Mouse (Mus musculus) R1 (cell line): ENCODE measurements around the gene Trim11.

Experiments
- DNase-seq: peaks from one replicate; pipeline ENCODE4 v3.0.0-alpha.2; 2018; ENCODE audit warnings: low read depth, low spot score

Trim11 gene

DNA sequence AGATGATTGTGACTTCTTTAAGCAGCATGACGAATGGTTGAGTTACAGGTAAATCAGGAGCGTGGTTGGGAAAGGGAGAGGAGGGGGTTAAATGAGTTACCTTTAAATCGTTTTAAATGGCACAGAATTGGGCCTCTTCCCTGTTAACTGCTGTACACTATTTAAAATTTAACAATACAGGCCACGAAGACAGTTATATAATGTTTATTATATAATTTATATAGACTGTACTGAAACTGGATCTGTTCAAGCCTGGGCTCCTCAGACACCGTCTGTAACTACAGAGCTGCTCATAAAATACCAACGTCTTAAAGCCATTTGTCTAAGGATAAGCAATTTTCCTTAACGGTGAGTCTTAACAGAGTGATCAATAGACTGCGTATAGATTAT is 22.0 kb upstream of the Trim11 start:
- no peak for DNase-seq

DNA sequence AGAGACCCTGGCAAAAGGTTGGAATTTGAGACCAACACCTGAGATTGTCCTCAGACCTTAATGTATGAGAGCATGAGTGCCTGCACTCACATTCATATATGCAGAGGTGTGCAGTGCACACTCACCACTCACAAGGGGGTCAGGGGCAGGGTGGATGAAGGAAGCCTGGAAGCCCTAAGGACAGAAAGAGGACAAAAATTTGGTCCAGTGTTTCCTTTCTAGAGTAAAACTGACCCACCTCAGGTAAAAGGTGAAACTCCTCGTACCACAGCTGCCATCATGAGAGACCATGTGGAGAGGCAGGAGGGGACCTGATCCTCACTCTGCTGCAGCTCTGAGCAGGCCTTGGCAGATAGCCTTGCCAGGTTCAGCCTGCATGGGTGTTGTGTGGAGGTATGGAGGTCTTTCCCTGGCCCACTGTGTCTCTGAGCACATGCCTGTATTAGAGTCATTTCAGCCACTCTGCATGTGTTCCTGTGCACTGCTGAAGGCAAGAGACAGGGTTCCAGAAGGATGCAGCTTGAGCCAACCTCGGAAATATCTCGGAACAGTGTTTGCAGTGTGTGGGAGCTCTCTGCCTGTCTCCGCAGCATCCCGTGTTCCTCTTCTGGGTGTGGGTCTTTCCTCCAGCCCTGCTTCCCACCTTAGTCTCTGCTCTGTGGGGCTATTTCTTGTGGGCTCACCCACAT is 20.5 kb upstream of the Trim11 start:
- DNase-seq = no peak

DNA sequence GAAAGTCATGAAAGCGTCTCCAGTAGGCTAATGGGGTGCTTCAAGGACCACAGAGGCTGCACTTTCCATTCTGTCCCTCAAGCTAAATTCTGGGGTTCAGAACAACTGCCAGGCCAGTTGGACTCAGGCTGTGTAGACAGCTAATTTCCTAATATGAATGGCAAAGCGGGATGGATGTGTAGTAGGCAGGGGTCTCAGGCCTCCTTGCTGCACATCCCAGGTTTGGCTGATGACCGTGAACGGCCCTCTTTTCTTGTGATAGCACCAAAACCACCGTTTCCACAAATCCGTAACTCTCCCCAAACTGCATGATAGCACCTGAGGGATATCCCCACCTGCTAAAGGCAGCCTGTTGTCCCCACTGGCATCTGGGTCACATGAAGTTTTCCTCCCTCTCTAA is 19.4 kb upstream of the Trim11 start:
- no peak for DNase-seq

DNA sequence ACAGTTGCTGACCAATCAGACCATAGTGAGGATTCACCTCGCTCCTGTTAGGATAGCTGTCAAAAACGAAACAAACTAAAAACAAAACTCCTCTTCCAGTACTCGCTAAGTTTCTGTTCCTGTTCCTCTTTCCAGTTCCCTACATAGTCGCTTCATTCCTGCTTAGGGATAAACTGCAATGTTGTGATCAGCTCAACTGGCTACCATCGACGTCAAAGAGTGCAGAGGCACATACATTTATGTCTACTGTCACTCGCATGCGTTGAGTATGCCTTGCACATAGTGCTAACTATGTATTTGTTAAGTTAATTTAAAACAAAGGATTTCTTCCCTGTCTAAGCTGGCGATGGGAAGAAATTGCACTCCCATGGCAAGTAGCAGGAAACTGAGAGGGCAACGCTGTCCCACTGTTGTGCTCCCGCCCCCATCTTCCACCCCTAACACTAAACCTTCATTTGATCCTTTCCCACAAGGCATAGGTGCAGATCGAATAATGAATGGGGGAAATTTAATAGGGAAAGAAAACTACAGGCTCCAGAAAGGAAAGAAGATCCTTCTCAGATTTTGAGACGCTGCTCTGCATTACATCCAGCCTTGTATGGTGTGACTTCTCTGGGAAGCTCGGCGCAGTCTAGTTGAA is 18.6 kb upstream of the Trim11 start:
- DNase-seq = no peak

DNA sequence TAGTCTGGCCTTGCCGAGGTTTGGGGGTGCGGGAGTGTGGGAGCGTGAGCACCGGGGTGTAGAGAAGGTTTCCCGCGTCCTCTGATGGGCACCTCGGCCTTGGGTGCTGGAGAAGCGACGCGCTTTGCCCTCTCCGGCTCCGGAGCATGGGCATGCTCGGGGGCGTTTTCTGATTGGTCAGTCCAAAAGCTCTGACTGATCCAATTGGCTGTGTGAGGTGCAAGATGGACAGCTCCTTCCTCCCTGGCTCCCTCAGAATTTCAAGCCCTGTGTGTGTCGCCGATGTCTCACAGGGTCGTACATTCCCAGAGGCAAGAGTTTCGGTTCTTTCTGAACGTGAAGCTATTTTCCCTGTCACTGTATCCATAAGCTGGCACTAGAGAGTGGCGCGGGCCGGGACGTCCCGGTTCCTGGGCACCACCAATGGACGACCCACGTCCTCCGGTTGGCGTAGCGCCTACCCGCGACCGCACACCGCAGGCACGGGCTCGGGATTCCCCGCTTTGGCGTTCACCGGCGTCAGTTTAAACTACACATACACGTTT is 17.9 kb upstream of the Trim11 start:
- DNase-seq = peak; percentile 89

DNA sequence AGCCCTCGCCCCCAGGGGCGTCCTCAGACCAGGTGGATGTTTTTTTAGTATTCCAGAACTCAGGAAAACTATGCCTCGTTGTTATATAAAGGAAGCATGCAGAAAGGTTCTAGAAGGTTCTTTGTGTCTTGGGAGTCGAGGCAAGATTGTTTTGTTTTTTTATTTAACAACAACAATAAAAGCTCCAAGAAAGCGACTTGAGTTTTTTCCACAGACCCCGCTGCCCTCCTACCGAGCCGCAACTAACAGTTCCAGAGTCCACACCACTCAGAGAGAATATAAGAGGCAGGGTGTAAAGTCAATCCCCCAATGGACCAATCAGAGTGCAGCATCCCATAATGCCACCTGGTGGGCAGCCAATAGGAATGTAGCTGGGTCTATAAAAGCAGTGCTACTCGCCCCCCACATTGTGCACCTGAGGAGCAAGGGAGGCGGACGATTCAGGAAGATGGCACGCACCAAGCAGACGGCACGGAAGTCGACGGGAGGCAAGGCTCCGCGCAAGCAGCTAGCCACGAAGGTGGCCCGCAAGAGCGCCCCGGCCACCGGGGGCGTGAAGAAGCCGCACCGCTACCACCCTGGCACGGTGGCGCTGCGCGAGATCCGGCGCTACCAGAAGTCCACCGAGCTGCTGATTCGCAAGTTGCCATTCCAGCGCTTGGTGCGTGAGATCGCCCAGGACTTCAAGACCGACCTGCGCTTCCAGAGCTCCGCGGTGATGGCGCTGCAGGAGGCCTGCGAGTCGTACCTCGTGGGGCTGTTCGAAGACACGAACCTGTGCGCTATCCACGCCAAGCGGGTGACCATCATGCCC is 16.3 kb upstream of the Trim11 start:
- peak; percentile 81 for DNase-seq

DNA sequence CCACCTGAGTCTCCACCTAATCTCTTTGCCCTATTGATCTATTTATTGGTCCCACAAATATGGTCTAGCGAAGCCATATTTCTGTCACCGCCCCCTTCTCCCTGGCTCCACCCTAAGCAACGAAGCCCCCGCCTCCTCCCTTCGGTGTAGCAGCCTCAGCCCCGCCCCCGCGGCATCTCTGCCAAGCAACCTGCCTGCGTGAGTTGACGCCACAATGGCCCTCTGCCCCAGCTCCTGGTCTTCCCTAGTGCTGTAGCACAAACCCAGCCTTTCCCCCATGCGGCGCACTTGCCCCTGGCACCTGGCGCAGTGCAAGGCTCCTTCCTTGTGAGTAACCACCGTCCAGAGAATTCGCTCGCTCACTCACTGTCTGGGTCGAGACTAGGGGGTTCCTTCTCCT is 14.3 kb upstream of the Trim11 start:
- peak; percentile 74 for DNase-seq

DNA sequence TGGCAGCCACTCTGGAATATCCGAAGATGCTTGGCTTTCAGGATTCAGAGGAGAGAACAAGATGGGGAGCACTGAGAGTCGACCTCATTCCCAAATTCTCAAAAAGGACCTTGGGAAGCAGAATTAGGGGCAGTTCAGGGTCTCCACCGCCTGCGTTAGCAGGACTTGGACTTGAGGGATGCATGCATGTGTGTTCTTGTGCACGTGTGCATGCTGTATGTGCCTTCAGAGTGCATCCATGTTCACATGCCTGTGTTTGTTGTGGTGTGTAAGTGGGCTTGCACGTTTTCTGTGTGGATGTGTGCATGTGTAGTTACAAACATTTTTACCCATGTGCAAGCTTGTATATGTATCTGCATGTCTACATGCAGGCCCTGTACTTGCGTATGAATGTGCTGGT is 13.7 kb upstream of the Trim11 start:
- no peak for DNase-seq

DNA sequence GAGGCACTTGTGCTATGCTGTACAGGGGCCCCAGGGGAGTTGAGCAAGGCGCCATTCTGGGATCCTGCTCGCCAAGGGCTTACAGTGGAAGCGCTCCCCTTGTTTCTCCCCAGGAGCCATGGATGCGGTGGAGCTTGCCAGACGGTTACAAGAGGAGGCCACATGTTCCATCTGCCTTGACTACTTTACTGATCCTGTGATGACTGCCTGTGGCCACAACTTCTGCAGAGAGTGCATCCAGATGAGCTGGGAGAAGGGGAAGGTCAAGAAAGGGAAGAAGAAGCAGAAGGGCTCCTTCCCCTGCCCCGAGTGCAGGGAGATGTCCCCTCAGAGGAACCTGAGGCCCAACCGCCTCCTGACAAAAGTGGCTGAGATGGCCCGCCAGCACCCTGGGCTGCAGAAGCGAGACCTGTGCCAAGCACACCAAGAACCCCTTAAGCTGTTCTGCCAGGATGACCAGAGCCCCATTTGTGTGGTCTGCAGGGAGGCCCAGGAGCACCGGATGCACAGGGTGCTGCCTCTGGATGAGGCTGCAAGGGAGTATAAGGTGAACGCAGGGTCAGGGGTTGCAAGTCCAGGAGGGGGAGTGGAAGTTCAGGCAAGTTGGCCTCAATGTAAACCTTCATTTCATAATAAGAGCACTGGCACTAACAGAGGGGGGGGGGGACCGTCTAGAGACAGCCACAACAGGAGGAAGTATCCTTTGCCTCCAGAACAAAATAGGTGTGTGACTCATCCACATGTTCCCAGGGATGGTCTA is 12.7 kb upstream of the Trim11 start:
- DNase-seq = peak; percentile 57

DNA sequence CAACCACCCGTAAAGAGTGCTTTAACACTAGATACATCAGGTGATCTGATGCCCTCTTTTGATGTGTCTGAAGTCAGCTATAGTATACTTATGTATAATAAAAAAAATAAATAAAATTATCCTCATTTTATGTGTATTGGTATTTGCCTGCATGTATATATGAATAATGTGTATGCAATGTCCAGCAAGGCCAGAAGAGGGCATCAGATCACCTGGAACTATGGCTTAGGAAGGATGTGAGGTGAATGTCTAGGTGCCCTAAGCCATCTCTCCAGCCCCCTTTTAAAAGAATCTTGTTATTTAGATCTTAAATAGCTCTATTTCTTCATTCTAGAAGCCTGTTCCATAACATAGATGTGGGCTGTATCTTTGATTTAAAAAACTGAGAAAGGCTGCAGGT is 10.5 kb upstream of the Trim11 start:
- peak; percentile 49 for DNase-seq

DNA sequence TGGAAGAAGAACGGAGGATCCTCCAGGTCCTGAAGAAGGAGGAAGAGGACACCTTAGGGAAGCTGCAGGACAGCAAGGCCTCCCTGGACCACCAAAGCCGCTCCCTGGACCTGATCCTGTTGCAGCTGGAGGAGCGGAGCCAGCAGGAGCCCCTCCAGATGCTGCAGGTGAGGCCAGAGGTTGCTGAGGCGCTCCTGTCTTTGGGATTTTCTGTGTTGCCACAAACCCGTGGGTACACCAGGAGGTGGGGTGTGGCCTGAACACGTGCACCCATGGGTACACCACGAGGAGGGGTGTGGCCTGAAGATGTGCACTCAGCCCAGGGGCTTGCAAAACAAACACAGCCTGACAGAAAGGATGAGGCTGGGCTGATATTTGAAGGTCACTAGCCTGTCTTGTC is 9.3 kb upstream of the Trim11 start:
- DNase-seq = no peak

DNA sequence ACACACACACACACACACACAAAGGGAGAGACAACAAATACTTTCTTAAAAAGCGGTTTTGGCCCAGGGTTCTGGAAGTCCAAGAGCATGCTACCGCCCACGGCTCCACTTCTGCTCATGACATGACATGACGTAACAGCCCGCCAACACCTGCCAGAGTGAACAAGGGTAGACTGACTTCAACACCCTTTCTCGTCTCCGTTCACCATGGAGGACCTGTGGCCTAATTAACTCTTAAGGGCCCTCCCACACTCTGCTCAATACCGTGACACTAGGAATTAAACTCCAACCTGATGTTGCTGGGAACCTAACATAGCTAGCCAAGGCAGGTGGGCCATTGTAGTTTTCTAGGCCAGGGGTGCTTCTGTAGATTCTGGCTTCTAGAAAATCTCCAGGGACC is 8.9 kb upstream of the Trim11 start:
- no peak for DNase-seq

DNA sequence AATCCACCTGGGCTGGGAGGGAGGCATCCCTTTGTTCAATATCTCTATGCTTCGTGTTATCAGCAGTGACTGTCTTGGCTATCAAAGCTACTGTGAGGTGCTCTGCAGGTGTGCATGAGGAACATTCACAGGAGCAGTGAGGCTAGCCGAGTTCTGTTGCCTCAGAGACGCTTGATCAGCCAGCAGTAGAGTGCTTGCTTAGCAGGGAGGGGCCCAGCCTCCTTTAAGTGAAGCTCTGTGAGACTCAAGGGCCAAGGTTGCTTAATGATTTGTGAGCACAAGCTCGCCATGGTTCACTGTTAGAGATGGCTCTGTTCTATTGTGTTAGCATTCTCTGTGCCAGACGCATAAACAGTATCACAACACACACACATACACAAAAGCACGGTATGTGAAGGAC is 8.2 kb upstream of the Trim11 start:
- DNase-seq = no peak

DNA sequence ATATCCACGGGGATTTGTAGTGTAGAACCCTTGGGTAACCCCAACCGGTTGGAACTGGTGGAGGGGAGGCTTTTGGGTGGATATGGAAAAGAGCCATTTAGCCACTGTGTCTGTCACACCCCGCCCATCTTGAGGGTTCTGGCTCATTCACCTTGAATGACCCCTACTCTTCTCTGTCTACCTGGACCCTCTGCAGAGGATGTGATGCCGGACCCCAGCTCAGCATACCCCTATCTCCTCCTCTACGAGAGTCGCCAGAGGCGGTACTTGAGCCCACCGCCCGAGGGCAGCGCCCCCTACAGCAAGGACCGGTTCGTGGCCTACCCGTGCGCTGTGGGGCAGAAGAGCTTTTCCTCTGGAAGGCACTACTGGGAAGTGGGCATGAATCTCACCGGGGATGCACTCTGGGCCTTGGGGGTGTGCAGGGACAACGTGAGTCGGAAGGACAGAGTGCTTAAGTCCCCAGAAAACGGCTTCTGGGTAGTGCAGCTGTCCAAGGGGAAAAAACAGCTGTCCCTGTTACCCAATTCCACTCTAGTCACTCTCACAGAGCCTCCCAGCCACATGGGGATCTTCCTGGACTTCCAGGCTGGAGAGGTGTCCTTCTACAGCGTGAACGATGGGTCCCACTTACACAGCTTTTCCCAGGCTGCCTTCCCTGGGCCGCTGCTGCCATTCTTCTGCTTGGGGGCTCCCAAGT is 6.9 kb upstream of the Trim11 start:
- peak; percentile 29 for DNase-seq

DNA sequence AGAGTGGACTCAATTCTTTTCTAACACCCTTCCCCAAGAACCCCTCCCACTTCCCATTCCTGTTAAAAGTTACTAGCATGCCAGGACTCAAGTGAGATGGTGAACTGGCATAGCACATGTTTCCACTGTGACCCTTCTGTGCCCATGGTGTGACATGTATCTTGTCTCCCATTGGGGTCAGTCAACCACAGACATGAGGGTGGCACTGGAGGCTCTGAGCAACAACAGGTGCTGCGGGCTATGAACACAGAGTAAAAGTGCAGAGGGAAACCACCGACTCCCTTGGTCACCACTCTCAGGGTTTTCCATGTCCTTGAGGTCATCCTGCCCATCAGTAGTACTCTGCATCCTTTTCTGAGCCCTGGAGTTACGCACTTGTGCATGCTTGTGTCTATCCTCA is 6.1 kb upstream of the Trim11 start:
- no peak for DNase-seq

DNA sequence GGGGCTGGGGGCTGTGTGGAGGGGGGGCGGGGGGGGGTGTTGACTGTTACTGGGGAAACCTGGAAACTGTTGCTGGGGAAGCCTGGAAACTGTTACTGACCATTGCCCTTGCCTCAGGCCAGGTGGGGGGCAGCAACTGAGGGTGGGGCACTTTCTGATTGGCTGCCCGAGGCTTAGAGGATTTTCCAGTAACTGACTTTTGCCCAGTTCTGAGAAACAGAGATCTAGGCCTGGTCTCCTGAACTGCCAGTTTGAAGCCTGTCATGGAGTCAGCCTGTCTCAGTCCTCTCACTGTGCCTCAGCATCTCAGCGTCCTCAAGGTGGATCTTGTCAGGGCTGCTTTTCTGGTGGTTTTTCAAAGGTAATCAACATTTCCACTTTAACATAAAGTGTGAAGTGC is 3.5 kb upstream of the Trim11 start:
- DNase-seq = no peak

DNA sequence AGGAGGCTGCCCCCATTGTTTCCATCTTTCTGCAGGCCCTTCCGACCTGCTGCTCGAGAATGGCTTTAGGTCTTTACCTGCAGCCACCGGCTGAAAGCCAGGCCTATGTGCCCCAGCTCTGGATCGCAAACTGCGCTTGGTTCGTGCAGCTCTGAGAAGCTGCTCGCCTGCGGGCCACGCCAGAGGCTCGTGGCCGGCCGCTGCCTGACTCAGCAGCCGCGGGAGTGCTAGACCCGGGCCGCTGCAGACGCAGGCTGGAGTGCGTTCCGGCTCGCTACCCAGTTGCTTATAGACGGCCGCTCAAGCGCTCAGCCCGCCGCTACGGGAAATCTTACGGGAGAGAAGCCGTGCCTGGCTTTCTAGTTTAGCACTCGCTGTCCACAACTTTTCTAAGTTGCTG is 743 bp upstream of the Trim11 start:
- DNase-seq = peak; percentile 44

DNA sequence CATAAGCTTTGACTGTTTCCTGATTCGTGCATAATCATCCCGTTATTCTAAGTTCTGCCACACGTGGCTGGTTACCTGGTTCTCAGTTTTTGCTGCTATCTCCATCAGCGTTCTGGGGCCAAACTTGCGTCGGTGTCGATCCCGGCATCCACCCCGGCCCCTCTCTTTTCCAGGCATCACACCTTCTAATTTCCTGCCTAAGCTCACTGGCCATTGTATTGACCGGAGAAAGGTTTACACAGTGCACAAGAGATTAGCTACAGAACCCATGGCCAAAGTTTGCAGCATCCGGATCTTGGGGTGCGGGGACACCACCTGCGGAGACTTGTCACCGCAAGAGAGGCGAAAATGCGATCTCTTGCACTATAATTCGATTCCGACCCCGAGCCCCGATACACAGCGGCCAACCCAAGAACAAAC is 276 bp upstream of the Trim11 start:
- DNase-seq = no peak

DNA sequence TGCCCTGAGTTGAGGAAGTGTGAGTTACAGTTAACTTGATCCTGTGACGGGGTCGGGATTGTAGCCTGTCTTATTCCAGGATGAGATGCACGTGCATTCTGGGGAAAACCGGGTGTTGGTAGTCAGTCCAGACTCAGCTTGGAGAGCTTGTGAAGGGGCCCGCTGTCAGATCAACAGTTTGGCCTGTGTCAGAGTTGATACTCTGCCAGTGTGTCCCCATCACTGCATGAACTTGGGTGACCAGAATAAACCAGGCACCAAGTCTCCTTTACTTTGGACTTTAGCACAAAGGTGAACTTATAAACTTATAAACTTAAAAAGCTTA is 775 bp downstream of the Trim11 start:
- DNase-seq = peak; percentile 25

DNA sequence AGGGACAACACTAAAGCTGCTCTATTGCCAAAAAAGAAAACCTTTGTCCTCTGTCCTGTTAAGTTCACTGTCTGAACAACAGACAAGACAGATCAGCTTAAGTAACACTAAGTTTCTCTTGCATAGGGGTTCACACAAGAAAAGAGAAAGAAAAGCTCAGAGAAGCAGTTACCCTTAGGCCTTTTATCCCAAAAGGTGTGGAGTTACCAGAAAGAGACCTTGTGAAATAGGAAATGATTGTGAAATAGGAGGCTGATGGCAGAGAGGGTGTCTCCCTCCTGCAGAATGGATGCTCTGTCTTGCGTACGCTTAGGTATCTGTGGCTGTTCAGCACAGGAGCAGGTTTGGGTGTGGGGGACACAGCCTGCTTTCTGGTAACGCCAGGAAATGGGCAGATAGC is 1.3 kb downstream of the Trim11 start:
- no peak for DNase-seq

DNA sequence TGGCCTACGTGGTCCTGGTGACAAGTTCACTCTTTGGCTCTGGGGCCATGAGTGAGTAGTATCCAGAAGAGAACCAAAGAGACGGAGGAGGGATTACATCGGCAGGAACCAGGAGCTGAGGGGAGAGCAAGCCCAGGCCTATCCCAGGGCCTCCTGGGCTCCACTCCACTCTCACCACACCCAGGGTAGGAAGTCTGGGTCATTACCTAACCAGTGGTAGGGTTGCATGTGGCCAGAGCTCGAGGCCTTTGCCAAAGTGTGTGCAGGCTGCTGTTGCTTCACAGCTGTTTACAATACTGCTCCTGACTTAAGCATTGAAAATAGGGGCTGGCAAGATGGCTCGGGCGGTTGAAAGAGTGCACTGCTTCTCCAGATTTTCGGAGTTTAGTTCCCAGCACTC is 1.8 kb downstream of the Trim11 start:
- no peak for DNase-seq
